Mouse (Mus musculus) thymus, adult 18-20 months (tissue): ENCODE measurements around the gene Mbd5.

Experiments used
- DNase-seq, 2 experiments: peaks; one replicate each; pipeline ENCODE4 v3.0.0; 2022; ENCODE audit warnings: mixed read lengths in 2 of 2

Mbd5 gene

GRCm38 (mm10) chr2:48948841-48949584, at the start of gene Mbd5:
Mbd5 (plus strand) TSS chr2:48949508.
- DNase-seq, result peak; percentile 99

- no peak for DNase-seq
Observed at GRCm38 (mm10) chr2:48908866-48909265, 40.4 kb upstream of the Mbd5 start.

- DNase-seq, result no peak
Observed at GRCm38 (mm10) chr2:48914185-48914584, 35.1 kb upstream of the Mbd5 start.

GRCm38 (mm10) chr2:48915832-48916231, 33.5 kb upstream of the Mbd5 start:
- DNase-seq, result no peak

- no peak for DNase-seq
Observed at GRCm38 (mm10) chr2:48935058-48935457, 14.2 kb upstream of the Mbd5 start.

- DNase-seq, result no peak
Observed at GRCm38 (mm10) chr2:48947761-48948160, 1.5 kb upstream of the Mbd5 start.

- peak; percentile 44 to 53 for DNase-seq
Observed at GRCm38 (mm10) chr2:48949743-48950251, 489 bp downstream of the Mbd5 start.

GRCm38 (mm10) chr2:48950252-48950315, 776 bp downstream of the Mbd5 start, which contains the start of gene Orc4:
Orc4 (minus strand) TSS chr2:48950277.
- no peak for DNase-seq

- no peak for DNase-seq
Observed at GRCm38 (mm10) chr2:48950316-48950880, 1.1 kb downstream of the Mbd5 start.

GRCm38 (mm10) chr2:48956591-48956990, 7.3 kb downstream of the Mbd5 start:
- DNase-seq, result no peak

- no peak for DNase-seq
Observed at GRCm38 (mm10) chr2:48978920-48979319, 29.6 kb downstream of the Mbd5 start.

GRCm38 (mm10) chr2:48990322-48990721, 41.0 kb downstream of the Mbd5 start:
- no peak for DNase-seq

- DNase-seq, result no peak
Observed at GRCm38 (mm10) chr2:49040481-49040880, 91.2 kb downstream of the Mbd5 start.

GRCm38 (mm10) chr2:49050030-49050429, 100.7 kb downstream of the Mbd5 start:
- DNase-seq, result no peak

GRCm38 (mm10) chr2:49067886-49068285, 118.6 kb downstream of the Mbd5 start:
- no peak for DNase-seq

GRCm38 (mm10) chr2:49084966-49085365, 135.7 kb downstream of the Mbd5 start:
- no peak for DNase-seq

GRCm38 (mm10) chr2:49090771-49091170, 141.5 kb downstream of the Mbd5 start:
- no peak for DNase-seq

GRCm38 (mm10) chr2:49096765-49097164, 147.5 kb downstream of the Mbd5 start:
- no peak for DNase-seq

- no peak for DNase-seq
Observed at GRCm38 (mm10) chr2:49108906-49109305, 159.6 kb downstream of the Mbd5 start.

GRCm38 (mm10) chr2:49119875-49120274, 170.6 kb downstream of the Mbd5 start:
- no peak for DNase-seq

- no peak for DNase-seq
Observed at GRCm38 (mm10) chr2:49121603-49122002, 172.3 kb downstream of the Mbd5 start.

- no peak for DNase-seq
Observed at GRCm38 (mm10) chr2:49142186-49142585, 192.9 kb downstream of the Mbd5 start.

- no peak for DNase-seq
Observed at GRCm38 (mm10) chr2:49153649-49154048, 204.3 kb downstream of the Mbd5 start.

GRCm38 (mm10) chr2:49160232-49160947, 211.1 kb downstream of the Mbd5 start:
- no peak for DNase-seq
